Mouse (Mus musculus) C2C12 (cell line): ENCODE measurements at regions not wholly inside any gene's neighbourhood (a gene's known extent, or its start where the extent isn't known, plus 50 kb on each side); places are given as distances from the start of the nearest gene placed in this dataset.

Source experiments
- CEBPB ChIP-seq: IDR thresholded peaks from one replicate; pipeline ENCODE4 v1.6.1; 2011; ENCODE audit warnings: low read depth, mild to moderate bottlenecking, control low read depth, moderate library complexity
- CTCF ChIP-seq: IDR thresholded peaks from one replicate; pipeline ENCODE4 v1.5.1; 2011; ENCODE audit not compliant: control insufficient read depth, insufficient read depth, insufficient read length
- FOSL1 ChIP-seq: IDR thresholded peaks from one replicate; pipeline ENCODE4 v1.8.0; 2011; ENCODE audit warnings: mild to moderate bottlenecking, low read length; ENCODE audit not compliant: poor library complexity, insufficient read depth, severe bottlenecking
- MAX ChIP-seq: IDR thresholded peaks from one replicate; pipeline ENCODE4 v1.6.1; 2011; ENCODE audit warnings: mild to moderate bottlenecking, control low read depth
- MYOD1 ChIP-seq: IDR thresholded peaks from one replicate; pipeline ENCODE4 v1.6.1; 2011; ENCODE audit warnings: low read depth; ENCODE audit not compliant: control insufficient read depth, insufficient read length
- MYOG ChIP-seq: IDR thresholded peaks from one replicate; pipeline ENCODE4 v1.6.1; 2011; ENCODE audit not compliant: control insufficient read depth, insufficient read length; ENCODE audit errors: extremely low read depth
- USF1 ChIP-seq: IDR thresholded peaks from one replicate; pipeline ENCODE4 v1.6.1; 2011; ENCODE audit warnings: low read depth, mild to moderate bottlenecking, control low read depth, moderate library complexity

GRCm38 (mm10) chr10:118610868-118611461 is 170.1 kb downstream of the Ifng start:
- TF ChIP-seq MAX (no peak), CEBPB (no peak), CTCF (no peak), USF1 (no peak), MYOD1 (no peak), MYOG (no peak), FOSL1 (no peak)
